Mouse (Mus musculus) liver, embryonic 12.5 days (tissue): Measurements from ENCODE around the gene Wdr31. TPM values are rescaled to one million over a fixed set of nuclear protein-coding genes. Genes with fewer than 3 reads are reported as not detected.

Experiments
- ATAC-seq: fragments of 200-750 bp; cut with Nextera tagmentation; 2 replicates; pipeline ENCODE4 v1.8.0; 2017; ENCODE audit warnings: moderate number of reproducible peaks, mild to moderate bottlenecking, moderate library complexity
- H3K27ac ChIP-seq: fragments of 300-500 bp; sonication (generic); 2 replicates; pipeline ENCODE4 v1.5.1; 2016; ENCODE audit warnings: mild to moderate bottlenecking
- H3K27me3 ChIP-seq: fragments of 300-500 bp; sonication (generic); replicated peaks from 2 replicates; pipeline ENCODE4 v1.6.1; 2016; ENCODE audit warnings: mild to moderate bottlenecking, moderate library complexity
- H3K36me3 ChIP-seq: fragments of 300-500 bp; sonication (generic); 2 replicates; pipeline ENCODE4 v1.6.1; 2016; ENCODE audit warnings: mild to moderate bottlenecking, moderate library complexity
- H3K4me1 ChIP-seq: fragments of 300-500 bp; sonication (generic); 2 replicates; pipeline ENCODE4 v1.6.1; 2016
- H3K4me2 ChIP-seq: fragments of 300-500 bp; sonication (generic); 2 replicates; pipeline ENCODE4 v1.6.1; 2016; ENCODE audit warnings: mild to moderate bottlenecking, moderate library complexity
- H3K4me3 ChIP-seq: fragments of 300-500 bp; sonication (generic); 2 replicates; pipeline ENCODE4 v1.5.1; 2016; ENCODE audit warnings: mild to moderate bottlenecking, moderate library complexity
- H3K9ac ChIP-seq: fragments of 300-500 bp; sonication (generic); 2 replicates; pipeline ENCODE4 v1.6.1; 2016; ENCODE audit warnings: mild to moderate bottlenecking, moderate library complexity
- H3K9me3 ChIP-seq: fragments of 300-500 bp; sonication (generic); replicated peaks from 2 replicates; pipeline ENCODE4 v1.6.1; 2016; ENCODE audit warnings: mild to moderate bottlenecking, moderate library complexity
- WGBS: fragments of 180-500 bp; shearing (Covaris S2); methylation state at CpG from one replicate; pipeline ENCODE4 v1.1.7; 2016; ENCODE audit not compliant: insufficient replicate concordance; 5-methylcytosine and 5-hydroxymethylcytosine counted together
- polyA plus RNA-seq: library from polyadenylated mRNA; unstranded; fragments of >200 nt; fragmentation: Nextera tagmentation; extraction: Ambion mirVana; gene quantifications from 2 replicates; pipeline ENCODE4 v1.2.1, GENCODE M21; 2016

Wdr31 gene
- polyA plus RNA-seq, result 2.4 and 2.6 TPM in 2 replicates

GRCm38 (mm10) chr4:62470598-62471051 is at the start of gene Wdr31:
Gene Wdr31, minus strand, starts transcription at chr4:62470896.
- H3K9me3 ChIP-seq, result no peaks in the 10 kb centered on the region
- peak; percentile 90 for ATAC-seq
- H3K9ac ChIP-seq, result peak within 1 kb of the TSS; percentile 68
- H3K4me1 ChIP-seq, result peaks cover 14% of the 10 kb centered on the region
- no peaks in the 10 kb centered on the region for H3K36me3 ChIP-seq
- H3K4me3 ChIP-seq, result peak within 1 kb of the TSS; percentile 69
- H3K4me2 ChIP-seq, result peak within 1 kb of the TSS; percentile 90
- H3K27me3 ChIP-seq, result no peaks in the 10 kb centered on the region
- no peak within 1 kb of the TSS for H3K27ac ChIP-seq
- 1% methylated on average over 30 of the region's 30 CpGs for WGBS

DNA sequence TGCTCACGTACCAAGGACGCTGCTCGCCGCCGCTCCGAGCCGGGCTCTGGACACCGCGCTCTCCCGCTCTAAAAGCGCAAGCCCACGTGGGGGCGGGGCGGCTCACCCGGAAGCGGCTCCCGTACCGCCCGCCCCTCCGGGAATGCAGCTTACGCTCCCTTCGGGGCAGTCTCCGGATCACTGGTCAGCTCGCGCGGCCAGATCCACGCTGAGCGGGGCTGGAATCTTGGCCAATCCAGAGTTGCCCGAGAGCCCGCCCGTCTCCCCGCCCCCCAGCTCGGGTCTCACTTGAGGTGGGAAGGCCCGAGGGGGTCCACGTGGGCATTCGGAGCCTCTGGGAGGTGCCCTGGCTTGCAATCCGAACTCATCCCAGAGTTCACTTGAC is 49.1 kb upstream of the Wdr31 start, which contains the start of gene Alad:
Gene Alad (minus strand): TSS at position 70 of the 385 bp plus-strand sequence.
- H3K36me3 ChIP-seq, result peaks cover 33% of the 10 kb centered on the region
- peak within 1 kb of the TSS; percentile 99 for H3K27ac ChIP-seq
- no peaks in the 10 kb centered on the region for H3K27me3 ChIP-seq
- H3K9ac ChIP-seq, result peak within 1 kb of the TSS; percentile 94
- H3K4me1 ChIP-seq, result peaks cover 84% of the 10 kb centered on the region
- under 1% methylated on average over 37 of the region's 37 CpGs for WGBS
- ATAC-seq, result peak; percentile 65
- H3K4me2 ChIP-seq, result peak within 1 kb of the TSS; percentile 89
- H3K9me3 ChIP-seq, result no peaks in the 10 kb centered on the region
- peak within 1 kb of the TSS; percentile 74 for H3K4me3 ChIP-seq

DNA sequence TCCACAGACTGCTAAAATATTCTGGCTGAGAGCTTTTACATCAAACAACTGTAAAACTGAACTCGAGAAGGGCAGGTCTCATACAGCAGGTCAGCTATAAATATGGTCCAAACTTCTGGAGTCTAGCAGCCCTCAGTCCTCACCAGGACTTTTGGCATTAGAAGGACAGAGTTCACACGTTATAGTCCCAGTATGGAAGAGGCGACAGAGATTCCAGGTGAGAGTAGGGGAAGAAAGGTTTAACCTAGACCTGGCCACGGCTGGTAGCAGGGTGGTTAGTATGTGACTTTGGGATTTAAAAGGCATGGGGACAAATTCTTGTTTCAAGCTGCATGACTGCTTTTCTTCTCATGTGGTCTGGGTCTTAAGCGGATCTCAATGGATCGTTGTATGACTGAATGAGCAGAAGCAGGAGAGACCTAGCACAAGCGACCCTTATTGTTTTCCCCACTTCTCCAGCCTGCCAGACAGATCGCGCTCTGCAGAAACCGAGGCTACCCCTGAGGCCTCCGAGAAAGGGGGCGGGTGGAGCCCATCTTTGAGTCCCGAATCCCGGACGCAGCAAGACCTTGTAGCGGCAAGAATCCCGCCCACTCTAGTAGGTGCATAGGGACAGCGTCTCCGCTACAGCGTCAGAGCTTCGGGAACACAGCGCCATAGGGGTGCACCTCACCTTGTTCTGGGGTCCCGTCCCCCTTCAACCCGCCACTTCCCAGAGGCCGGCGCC is 48.6 kb upstream of the Wdr31 start:
- Histone ChIP-seq H3K4me1 (peaks cover 83% of the 10 kb centered on the region), H3K36me3 (peaks cover 37% of the 10 kb centered on the region), H3K27ac (peak overlapping the region; percentile 99), H3K27me3 (no peaks in the 10 kb centered on the region), H3K4me3 (peak overlapping the region; percentile 74), H3K9me3 (no peaks in the 10 kb centered on the region), H3K9ac (peak overlapping the region; percentile 94), H3K4me2 (peak overlapping the region; percentile 89)
- WGBS, result 2% methylated on average over 26 of the region's 26 CpGs
- ATAC-seq, result peak; percentile 16

- Histone ChIP-seq H3K27me3 (no peaks in the 10 kb centered on the region), H3K9me3 (no peaks in the 10 kb centered on the region), H3K4me2 (peak overlapping the region; percentile 89), H3K36me3 (peaks cover 39% of the 10 kb centered on the region), H3K4me3 (peak overlapping the region; percentile 74), H3K9ac (peak overlapping the region; percentile 94), H3K27ac (peak overlapping the region; percentile 99), H3K4me1 (peaks cover 83% of the 10 kb centered on the region)
- 34% methylated on average over 13 of the region's 13 CpGs for whole genome bisulfite sequencing
- no peak for ATAC-seq
Observed at GRCm38 (mm10) chr4:62518416-62519121, 47.9 kb upstream of the Wdr31 start.

GRCm38 (mm10) chr4:62517538-62518415 is 47.1 kb upstream of the Wdr31 start:
- peak overlapping the region; percentile 99 for H3K27ac ChIP-seq
- no peak for ATAC-seq
- H3K4me2 ChIP-seq, result peak overlapping the region; percentile 89
- WGBS, result 42% methylated on average over 10 of the region's 10 CpGs
- H3K27me3 ChIP-seq, result no peaks in the 10 kb centered on the region
- peak overlapping the region; percentile 74 for H3K4me3 ChIP-seq
- H3K36me3 ChIP-seq, result peaks cover 39% of the 10 kb centered on the region
- no peaks in the 10 kb centered on the region for H3K9me3 ChIP-seq
- H3K4me1 ChIP-seq, result peaks cover 83% of the 10 kb centered on the region
- peak overlapping the region; percentile 94 for H3K9ac ChIP-seq

- Histone ChIP-seq H3K4me2 (peak overlapping the region; percentile 89), H3K4me1 (peaks cover 83% of the 10 kb centered on the region)
- 33% methylated on average over 8 of the region's 8 CpGs for WGBS
Observed at GRCm38 (mm10) chr4:62517046-62517445, 46.4 kb upstream of the Wdr31 start.

DNA sequence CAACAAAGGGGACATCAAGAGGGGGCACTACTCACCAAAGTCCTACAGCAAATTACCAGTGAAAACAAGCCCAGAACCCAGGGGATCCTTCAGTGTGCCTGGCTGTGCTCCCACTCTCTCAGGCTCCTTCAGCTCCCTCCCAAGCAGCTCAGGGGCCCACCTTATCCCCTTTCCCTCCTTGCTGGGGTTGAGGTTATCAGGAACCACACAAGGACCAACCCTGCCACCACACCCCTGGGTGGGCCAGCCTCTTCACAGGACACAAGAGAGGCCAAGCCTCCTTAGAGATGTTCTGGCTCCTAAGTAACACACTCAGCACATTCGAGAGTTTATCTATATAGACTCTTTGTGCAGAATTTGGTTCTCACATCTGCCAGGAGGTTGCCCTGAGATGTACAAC is 45.9 kb upstream of the Wdr31 start:
- 11% methylated on average over 1 of the region's 1 CpGs for WGBS
- Histone ChIP-seq H3K9me3 (no peaks in the 10 kb centered on the region), H3K4me2 (peak overlapping the region; percentile 89), H3K4me3 (peak overlapping the region; percentile 74), H3K36me3 (peaks cover 43% of the 10 kb centered on the region), H3K9ac (peak overlapping the region; percentile 94), H3K4me1 (peaks cover 85% of the 10 kb centered on the region), H3K27me3 (no peaks in the 10 kb centered on the region), H3K27ac (peak overlapping the region; percentile 99)
- ATAC-seq, result peak; percentile 93

More at GRCm38 (mm10) chr4:62517046-62517445, 46.4 kb upstream of the Wdr31 start:
- peak overlapping the region; percentile 74 for H3K4me3 ChIP-seq
- peak; percentile 10 for ATAC-seq
- peaks cover 39% of the 10 kb centered on the region for H3K36me3 ChIP-seq
- peak overlapping the region; percentile 94 for H3K9ac ChIP-seq
- H3K27me3 ChIP-seq, result no peaks in the 10 kb centered on the region
- peak overlapping the region; percentile 99 for H3K27ac ChIP-seq
- H3K9me3 ChIP-seq, result no peaks in the 10 kb centered on the region

GRCm38 (mm10) chr4:62516079-62516478 is 45.4 kb upstream of the Wdr31 start:
- Histone ChIP-seq H3K4me2 (peak overlapping the region; percentile 89), H3K4me1 (peaks cover 87% of the 10 kb centered on the region), H3K4me3 (peak overlapping the region; percentile 74), H3K36me3 (peaks cover 48% of the 10 kb centered on the region), H3K9ac (peak overlapping the region; percentile 94), H3K27ac (peak overlapping the region; percentile 99), H3K27me3 (no peaks in the 10 kb centered on the region), H3K9me3 (no peaks in the 10 kb centered on the region)
- 13% methylated on average over 2 of the region's 2 CpGs for WGBS
- no peak; the same call in 1 of the 2 replicates for ATAC-seq

DNA sequence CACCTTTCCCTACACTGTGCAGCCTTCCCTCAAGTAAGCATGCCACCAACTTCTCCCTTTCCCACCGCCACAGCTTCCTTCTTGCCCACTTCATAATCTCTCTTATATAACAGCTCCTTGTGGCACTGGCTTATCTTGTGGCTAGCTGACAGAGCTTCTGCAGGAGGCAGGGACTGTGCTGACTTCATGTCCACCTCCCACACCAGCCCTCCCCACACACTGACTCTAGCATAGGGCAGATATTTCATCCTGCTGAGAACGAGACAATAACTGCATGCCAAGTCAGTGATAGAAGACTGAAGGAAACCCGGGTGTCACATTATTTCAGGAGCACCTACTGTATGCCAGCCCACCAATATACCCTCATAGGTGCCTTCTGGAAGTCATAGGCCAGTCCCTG is 44.8 kb upstream of the Wdr31 start:
- peak overlapping the region; percentile 74 for H3K4me3 ChIP-seq
- ATAC-seq, result peak; percentile 24
- peak overlapping the region; percentile 89 for H3K4me2 ChIP-seq
- H3K27ac ChIP-seq, result peak overlapping the region; percentile 99
- peaks cover 87% of the 10 kb centered on the region for H3K4me1 ChIP-seq
- H3K9me3 ChIP-seq, result no peaks in the 10 kb centered on the region
- H3K27me3 ChIP-seq, result no peaks in the 10 kb centered on the region
- H3K36me3 ChIP-seq, result peaks cover 54% of the 10 kb centered on the region
- 14% methylated on average over 3 of the region's 3 CpGs for WGBS
- H3K9ac ChIP-seq, result peak overlapping the region; percentile 94

GRCm38 (mm10) chr4:62514995-62515394 is 44.3 kb upstream of the Wdr31 start:
- Histone ChIP-seq H3K36me3 (peaks cover 59% of the 10 kb centered on the region), H3K27ac (peak overlapping the region; percentile 99), H3K9ac (peak overlapping the region; percentile 94), H3K9me3 (no peaks in the 10 kb centered on the region), H3K4me3 (peak overlapping the region; percentile 74), H3K4me2 (peak overlapping the region; percentile 89), H3K27me3 (no peaks in the 10 kb centered on the region), H3K4me1 (peaks cover 88% of the 10 kb centered on the region)
- WGBS, result 64% methylated on average over 7 of the region's 7 CpGs
- no peak for ATAC-seq

DNA sequence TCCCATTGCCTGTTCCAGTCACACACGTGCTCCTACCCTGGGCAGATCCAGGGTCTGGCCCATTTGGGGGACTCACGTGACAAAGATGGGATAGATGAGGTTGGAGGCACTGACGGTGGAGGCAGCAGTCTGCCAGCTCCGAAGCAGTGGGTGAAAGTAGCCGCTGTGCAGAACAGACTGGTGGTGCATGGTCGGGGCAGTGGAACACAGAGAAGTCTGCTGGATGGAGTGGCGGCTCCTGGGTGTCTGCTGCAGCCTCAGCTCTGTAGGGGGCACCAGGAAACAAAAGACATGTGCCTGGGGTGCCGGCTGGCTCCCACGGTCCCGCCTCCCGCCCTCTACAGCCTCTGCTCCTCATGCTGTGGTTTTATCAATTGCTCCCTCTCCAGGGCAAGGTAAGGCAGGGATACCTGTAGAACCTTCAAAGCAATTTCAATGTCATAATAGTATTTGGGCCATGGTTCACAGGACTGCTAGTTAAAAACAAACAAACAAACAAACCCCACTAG is 43.4 kb upstream of the Wdr31 start:
- peak overlapping the region; percentile 74 for H3K4me3 ChIP-seq
- WGBS, result 60% methylated on average over 11 of the region's 11 CpGs
- H3K4me1 ChIP-seq, result peaks cover 93% of the 10 kb centered on the region
- no peak for ATAC-seq
- peaks cover 68% of the 10 kb centered on the region for H3K36me3 ChIP-seq
- peak overlapping the region; percentile 60 for H3K9ac ChIP-seq
- peak overlapping the region; percentile 69 for H3K27ac ChIP-seq
- no peaks in the 10 kb centered on the region for H3K9me3 ChIP-seq
- peak overlapping the region; percentile 89 for H3K4me2 ChIP-seq
- no peaks in the 10 kb centered on the region for H3K27me3 ChIP-seq
